Mouse (Mus musculus) E14TG2a.4 (cell line): ENCODE results near the gene Cdh22.

Experiments used
- CTCF ChIP-seq: conservative IDR thresholded peaks from 2 replicates; pipeline ENCODE4 v1.5.1; 2014; ENCODE audit warnings: low read length
- NANOG ChIP-seq: IDR thresholded peaks from 2 replicates; pipeline ENCODE4 v1.6.1; 2014; ENCODE audit warnings: borderline replicate concordance, low read length, mixed read lengths
- POU5F1 ChIP-seq: IDR thresholded peaks from 2 replicates; pipeline ENCODE4 v1.6.1; 2014; ENCODE audit warnings: low read length, borderline replicate concordance

- TF ChIP-seq CTCF (no peak), NANOG (no peak), POU5F1 (no peak)
These were observed 88.8 kb downstream of the Cdh22 start for GRCm38 (mm10) chr2:165145821-165146220.
